Comparison of ENCODE assay signal across 11 mouse cellular contexts in the genomic region with DNA sequence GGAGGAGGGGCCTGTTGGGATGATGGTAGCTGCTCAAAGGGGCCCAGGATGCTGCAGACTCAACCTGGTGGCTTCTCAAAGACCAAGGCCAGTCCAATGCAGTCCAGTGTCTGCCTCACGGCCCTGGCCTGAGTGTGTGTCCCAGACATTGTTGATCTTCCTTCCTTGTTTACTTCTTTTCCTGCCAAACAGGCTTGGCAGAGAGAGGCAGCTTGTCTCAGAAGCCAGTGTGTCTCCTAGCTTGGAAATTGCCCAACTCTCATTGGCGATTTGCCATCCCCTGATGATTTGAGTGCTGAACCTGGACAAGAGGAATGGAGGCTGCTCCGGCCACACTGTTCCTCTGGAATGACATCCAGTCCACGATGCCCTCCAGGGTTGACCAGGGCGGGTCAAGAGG. TPM values are rescaled to one million over a fixed set of nuclear protein-coding genes. Genes with fewer than 3 reads are reported as not detected.
DNase-seq lines count a peak whose midpoint lies in the region; ATAC-seq and TF ChIP-seq lines count a peak whose summit lies in the region.
"Had no signal": no experiment of that assay in that cellular context is flagged by ENCODE, and none has a peak within 500 bp of the region (broad histone marks: within the 10 kb centered on the region; RNA-seq: fewer than 3 reads in every experiment).

No protein-coding gene starts in this region.

- no peak for TF ChIP-seq CTCF in gastrocnemius, adult 2 months (IDR thresholded peaks at IDR 0.05)

- no peaks in the 10 kb centered on the region for H3K27me3 ChIP-seq in hindbrain, embryonic 15.5 days
- no peaks in the 10 kb centered on the region for H3K27me3 ChIP-seq in hindbrain, embryonic 13.5 days
- no peaks in the 10 kb centered on the region for H3K27me3 ChIP-seq in forebrain, embryonic 11.5 days (ENCODE audit: control insufficient read depth, insufficient read depth, low read length)
- H3K27me3 ChIP-seq: CH12.LX; limb, embryonic 12.5 days had no signal

- no peak overlapping the region for H3K4me3 ChIP-seq in hindbrain, embryonic 15.5 days
- no peak overlapping the region for H3K4me3 ChIP-seq in hindbrain, embryonic 13.5 days
- no peak overlapping the region for H3K4me3 ChIP-seq in gastrocnemius, adult 2 months
- no peak overlapping the region for H3K4me3 ChIP-seq in forebrain, embryonic 11.5 days (ENCODE audit: low read depth, low read length)
- H3K4me3 ChIP-seq: limb, embryonic 12.5 days had no signal

- ATAC-seq in hindbrain, embryonic 15.5 days (ENCODE audit: low FRiP score, low read depth) = 0 out of 2 replicates have a peak, but pooled peaks have one; percentile 42
- ATAC-seq in hindbrain, embryonic 13.5 days (ENCODE audit: low FRiP score) = no peak
- no peak for ATAC-seq in monocyte, adult 5-6 weeks (replicated peaks; ENCODE audit: insufficient number of reproducible peaks, low FRiP score, low TSS enrichment, poor library complexity, severe bottlenecking)
- no peak for ATAC-seq in forebrain, embryonic 11.5 days (replicated peaks; ENCODE audit: low FRiP score)

- H3K9me3 ChIP-seq in hindbrain, embryonic 15.5 days = no peaks in the 10 kb centered on the region
- peaks cover 2% of the 10 kb centered on the region; the same call in 1 of the 2 replicates for H3K9me3 ChIP-seq in hindbrain, embryonic 13.5 days
- no peaks in the 10 kb centered on the region for H3K9me3 ChIP-seq in forebrain, embryonic 11.5 days (ENCODE audit: control insufficient read depth, low read length)
- H3K9me3 ChIP-seq: limb, embryonic 12.5 days had no signal

- 0 out of 2 replicates have a peak, but pooled peaks cover 3% of the 10 kb centered on the region for H3K4me1 ChIP-seq in hindbrain, embryonic 15.5 days (replicated peaks)
- H3K4me1 ChIP-seq in hindbrain, embryonic 13.5 days (replicated peaks) = peaks cover 5% of the 10 kb centered on the region; the same call in 1 of the 2 replicates
- no peaks in the 10 kb centered on the region for H3K4me1 ChIP-seq in forebrain, embryonic 11.5 days (replicated peaks; ENCODE audit: control insufficient read depth, insufficient read depth, low read length)

- H3K36me3 ChIP-seq in hindbrain, embryonic 15.5 days = no peaks in the 10 kb centered on the region
- no peaks in the 10 kb centered on the region for H3K36me3 ChIP-seq in hindbrain, embryonic 13.5 days
- H3K36me3 ChIP-seq in forebrain, embryonic 11.5 days (ENCODE audit: control insufficient read depth, insufficient read depth, low read length) = no peaks in the 10 kb centered on the region
- H3K36me3 ChIP-seq: limb, embryonic 12.5 days had no signal

- intact Hi-C loops in gastrocnemius, adult 2 months (cut with DNase I) = no loop called here

- H3K27ac ChIP-seq in hindbrain, embryonic 15.5 days (replicated peaks) = no peak overlapping the region
- H3K27ac ChIP-seq in hindbrain, embryonic 13.5 days = no peak overlapping the region
- peak overlapping the region; percentile 62 for H3K27ac ChIP-seq in gastrocnemius, adult 2 months
- H3K27ac ChIP-seq in forebrain, embryonic 11.5 days (ENCODE audit: low read depth, low read length) = no peak overlapping the region
- H3K27ac ChIP-seq: limb, embryonic 12.5 days had no signal

- WGBS in hindbrain, embryonic 15.5 days = 63% methylated on average over 5 of the region's 5 CpGs
- WGBS in hindbrain, embryonic 13.5 days = 78% methylated on average over 5 of the region's 5 CpGs
- WGBS in forebrain, embryonic 11.5 days = 82% methylated on average over 5 of the region's 5 CpGs

- H3K4me2 ChIP-seq in hindbrain, embryonic 15.5 days = no peak overlapping the region
- H3K4me2 ChIP-seq in hindbrain, embryonic 13.5 days = no peak overlapping the region
- no peak overlapping the region for H3K4me2 ChIP-seq in forebrain, embryonic 11.5 days (ENCODE audit: low read depth, low read length, severe bottlenecking)
- H3K4me2 ChIP-seq: limb, embryonic 12.5 days had no signal

- H3K9ac ChIP-seq in hindbrain, embryonic 15.5 days = no peak overlapping the region
- H3K9ac ChIP-seq in hindbrain, embryonic 13.5 days = no peak overlapping the region
- no peak overlapping the region for H3K9ac ChIP-seq in forebrain, embryonic 11.5 days (ENCODE audit: low read length)
- H3K9ac ChIP-seq: limb, embryonic 12.5 days had no signal

- DNase-seq in adrenal gland, postnatal 25 days = peak; percentile 85
- DNase-seq in gastrocnemius, adult 2 months = peak; percentile 74
- peak; percentile 68 to 74 for DNase-seq in kidney, postnatal 4 days
- peak; percentile 84 to 88 for DNase-seq in lung, postnatal 4 days
- DNase-seq in forebrain, embryonic 11.5 days (ENCODE audit: low spot score) = no peak

RNA-seq across cellular contexts. Expression of gene Herpud1, which starts 27.7 kb away (rescaled TPM):
- 72.2 and 73.2 TPM in 2 replicates for polyA plus RNA-seq in hindbrain, embryonic 15.5 days (2015; fragmentation: Nextera tagmentation; extraction: Ambion mirVana)
- 55.8 and 59.3 TPM in 2 replicates for polyA plus RNA-seq in hindbrain, embryonic 13.5 days (2015; fragmentation: Nextera tagmentation; extraction: Ambion mirVana)
- 98.9 and 118 TPM in 2 replicates for total RNA-seq in adrenal gland, postnatal 25 days (2021)
- total RNA-seq in gastrocnemius, adult 2 months (2021) = 100 to 1,000 TPM; 111 to 117 TPM
- 155 to 165 TPM (median 163 TPM) in 3 replicates for total RNA-seq in monocyte, adult 5-6 weeks (2017)
- polyA plus RNA-seq in forebrain, embryonic 11.5 days (2014; fragmentation: Nextera tagmentation; extraction: Ambion mirVana) = 52.6 and 56.9 TPM in 2 replicates

RNA-seq across cellular contexts. Expression of gene Slc12a3, which starts 29.5 kb away (rescaled TPM):
- polyA plus RNA-seq in hindbrain, embryonic 15.5 days (2015; fragmentation: Nextera tagmentation; extraction: Ambion mirVana) = 0.08 and 0.14 TPM in 2 replicates
- 0.14 and 0.19 TPM in 2 replicates for polyA plus RNA-seq in hindbrain, embryonic 13.5 days (2015; fragmentation: Nextera tagmentation; extraction: Ambion mirVana)
- total RNA-seq in adrenal gland, postnatal 25 days (2021) = 0.09 and 0.29 TPM in 2 replicates
- total RNA-seq in gastrocnemius, adult 2 months (2021) = not detected
- 0.49 to 1.2 TPM in 2 of 3 replicates, not detected in the other for total RNA-seq in monocyte, adult 5-6 weeks (2017)
- not detected in 2 replicates for polyA plus RNA-seq in forebrain, embryonic 11.5 days (2014; fragmentation: Nextera tagmentation; extraction: Ambion mirVana)
- polyA plus RNA-seq: embryonic facial prominence, embryonic 11.5 days; limb, embryonic 12.5 days had no signal
